Mouse (Mus musculus): ENCODE results near the gene Hmg20a.

DNA sequence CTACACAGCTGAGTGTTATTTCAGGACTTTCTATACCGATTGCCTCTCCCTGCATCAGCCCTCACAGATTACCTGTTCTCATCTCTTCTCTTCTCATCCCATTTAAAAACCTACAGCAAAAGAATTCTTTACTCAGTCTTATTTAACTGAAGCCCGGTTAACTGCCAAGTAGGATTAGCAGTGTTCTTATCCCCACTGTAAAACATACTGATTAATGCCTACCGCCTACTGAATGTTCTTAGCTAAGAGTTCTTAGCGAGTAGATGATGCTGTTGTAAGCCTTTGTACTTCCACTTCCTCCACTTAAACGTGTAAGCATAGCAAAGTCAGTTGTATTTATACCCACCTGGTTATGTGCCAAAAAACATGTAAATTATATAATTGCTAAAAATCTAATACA, 42.6 kb downstream of the Hmg20a start:
- TF ChIP-seq POLR2A (IDR thresholded peaks at IDR 0.05; ENCODE audit: insufficient read length, low read depth) (no peak), SRF (IDR thresholded peaks at IDR 0.05; ENCODE audit: control insufficient read depth, insufficient read length, low read depth) (no peak), USF1 (IDR thresholded peaks at IDR 0.05; ENCODE audit: low read depth) (no peak), MYOD1 (IDR thresholded peaks at IDR 0.05; ENCODE audit: control insufficient read depth in 1 of 3, insufficient read length in 2 of 3, low read depth in 2 of 3) (no peak), POLR2AphosphoS2 (IDR thresholded peaks at IDR 0.05; ENCODE audit: insufficient read length, low read depth) (no peak), MAX (IDR thresholded peaks at IDR 0.05; ENCODE audit: low read depth) (no peak), TCF12 (IDR thresholded peaks at IDR 0.05; ENCODE audit: insufficient read depth, poor library complexity, severe bottlenecking) (no peak), TCF3 (IDR thresholded peaks at IDR 0.05; ENCODE audit: insufficient read length, low read depth) (no peak)
